Mouse (Mus musculus) kidney, postnatal 14 days (tissue): ENCODE measurements at regions not wholly inside any gene's neighbourhood (a gene's known extent, or its start where the extent isn't known, plus 50 kb on each side); places are given as distances from the start of the nearest gene placed in this dataset.

ENCODE experiments used
- DNase-seq: peaks from one replicate; pipeline ENCODE4 v3.0.0; 2022; ENCODE audit warnings: mixed read lengths

GRCm38 (mm10) chr4:31727498-31728148 is 236.3 kb upstream of the Map3k7 start:
- DNase-seq = no peak

- DNase-seq = no peak
Measured at GRCm38 (mm10) chr4:31728149-31728516, 235.8 kb upstream of the Map3k7 start.

- DNase-seq = no peak
Measured at GRCm38 (mm10) chr4:31743776-31744175, 220.1 kb upstream of the Map3k7 start.

- no peak for DNase-seq
Measured at GRCm38 (mm10) chr4:31744431-31744830, 219.5 kb upstream of the Map3k7 start.

- no peak for DNase-seq
Measured at GRCm38 (mm10) chr4:31753677-31754312, 210.1 kb upstream of the Map3k7 start.

GRCm38 (mm10) chr4:31757126-31757525 is 206.8 kb upstream of the Map3k7 start:
- DNase-seq = no peak

- DNase-seq = no peak
Measured at GRCm38 (mm10) chr4:31760116-31760515, 203.8 kb upstream of the Map3k7 start.

GRCm38 (mm10) chr4:31762199-31762598 is 201.7 kb upstream of the Map3k7 start:
- DNase-seq = no peak

GRCm38 (mm10) chr4:31768026-31768626 is 195.8 kb upstream of the Map3k7 start:
- peak; percentile 28 for DNase-seq

- no peak for DNase-seq
Measured at GRCm38 (mm10) chr4:31769325-31769724, 194.6 kb upstream of the Map3k7 start.

- no peak for DNase-seq
Measured at GRCm38 (mm10) chr4:31786284-31786683, 177.6 kb upstream of the Map3k7 start.

- DNase-seq = no peak
Measured at GRCm38 (mm10) chr4:31817574-31818240, 146.2 kb upstream of the Map3k7 start.

- no peak for DNase-seq
Measured at GRCm38 (mm10) chr4:31819521-31820259, 144.2 kb upstream of the Map3k7 start.

- DNase-seq = peak; percentile 48
Measured at GRCm38 (mm10) chr4:31823574-31824348, 140.1 kb upstream of the Map3k7 start.

GRCm38 (mm10) chr4:31824518-31825437 is 139.1 kb upstream of the Map3k7 start:
- DNase-seq = peak; percentile 39

GRCm38 (mm10) chr4:31825438-31825830 is 138.5 kb upstream of the Map3k7 start:
- no peak for DNase-seq

GRCm38 (mm10) chr4:31826661-31827060 is 137.2 kb upstream of the Map3k7 start:
- no peak for DNase-seq

- no peak for DNase-seq
Measured at GRCm38 (mm10) chr4:31827266-31827665, 136.6 kb upstream of the Map3k7 start.

- DNase-seq = peak; percentile 45
Measured at GRCm38 (mm10) chr4:31830241-31830640, 133.7 kb upstream of the Map3k7 start.

- DNase-seq = no peak
Measured at GRCm38 (mm10) chr4:31831469-31831868, 132.4 kb upstream of the Map3k7 start.

GRCm38 (mm10) chr4:31833828-31834227 is 130.1 kb upstream of the Map3k7 start:
- no peak for DNase-seq
